Mouse (Mus musculus): Measurements from ENCODE around the gene Card19.
A peak's percentile ranks its signal among the peaks of the same experiment; 100 is the strongest.

The Card19 gene

GRCm38 (mm10) chr13:49225633-49226032 lies 9.8 kb upstream of the Card19 start:
- DNase-seq (ENCODE audit: low spot score): no peak

GRCm38 (mm10) chr13:49225159-49225558 lies 9.3 kb upstream of the Card19 start:
- DNase-seq (ENCODE audit: low spot score): no peak

- DNase-seq (ENCODE audit: low spot score): no peak
These were observed 8.9 kb upstream of the Card19 start for GRCm38 (mm10) chr13:49224729-49225128.

- DNase-seq (ENCODE audit: low spot score): no peak
These were observed 8.5 kb upstream of the Card19 start for GRCm38 (mm10) chr13:49224314-49224713.

- DNase-seq (ENCODE audit: low spot score): no peak
These were observed 5.1 kb upstream of the Card19 start for GRCm38 (mm10) chr13:49220912-49221311.

- DNase-seq (ENCODE audit: low spot score): no peak
These were observed 3.5 kb upstream of the Card19 start for GRCm38 (mm10) chr13:49219367-49219766.

GRCm38 (mm10) chr13:49218651-49219050 lies 2.8 kb upstream of the Card19 start:
- DNase-seq (ENCODE audit: low spot score): no peak

GRCm38 (mm10) chr13:49216808-49217561 lies 1.1 kb upstream of the Card19 start:
- DNase-seq (ENCODE audit: low spot score): no peak

GRCm38 (mm10) chr13:49216220-49216552 lies 349 bp upstream of the Card19 start:
- no peak for DNase-seq (ENCODE audit: low spot score)

- no peak for DNase-seq (ENCODE audit: low spot score)
These were observed 721 bp downstream of the Card19 start for GRCm38 (mm10) chr13:49215128-49215503.

GRCm38 (mm10) chr13:49214454-49214853 lies 1.4 kb downstream of the Card19 start:
- no peak for DNase-seq (ENCODE audit: low spot score)

GRCm38 (mm10) chr13:49213531-49213932 lies 2.3 kb downstream of the Card19 start:
- DNase-seq (ENCODE audit: low spot score): peak; percentile 40

GRCm38 (mm10) chr13:49212711-49213500 lies 2.9 kb downstream of the Card19 start:
- DNase-seq (ENCODE audit: low spot score): no peak

GRCm38 (mm10) chr13:49209306-49209705 lies 6.5 kb downstream of the Card19 start:
- no peak for DNase-seq (ENCODE audit: low spot score)

GRCm38 (mm10) chr13:49206341-49206740 lies 9.5 kb downstream of the Card19 start:
- no peak for DNase-seq (ENCODE audit: low spot score)

GRCm38 (mm10) chr13:49205381-49205998 lies 10.3 kb downstream of the Card19 start:
- DNase-seq (ENCODE audit: low spot score): peak; percentile 81

GRCm38 (mm10) chr13:49202556-49202955 lies 13.3 kb downstream of the Card19 start:
- DNase-seq (ENCODE audit: low spot score): no peak

GRCm38 (mm10) chr13:49200688-49201087 lies 15.1 kb downstream of the Card19 start:
- no peak for DNase-seq (ENCODE audit: low spot score)

GRCm38 (mm10) chr13:49199891-49200290 lies 15.9 kb downstream of the Card19 start:
- DNase-seq (ENCODE audit: low spot score): no peak

- DNase-seq (ENCODE audit: low spot score): no peak
These were observed 17.1 kb downstream of the Card19 start for GRCm38 (mm10) chr13:49198734-49199133.

- DNase-seq (ENCODE audit: low spot score): no peak
These were observed 19.1 kb downstream of the Card19 start for GRCm38 (mm10) chr13:49196766-49197165.

- no peak for DNase-seq (ENCODE audit: low spot score)
These were observed 19.6 kb downstream of the Card19 start for GRCm38 (mm10) chr13:49196211-49196610.

GRCm38 (mm10) chr13:49195651-49196050 lies 20.2 kb downstream of the Card19 start:
- DNase-seq (ENCODE audit: low spot score): no peak

All from adipocyte (in vitro differentiated cells).